Mouse (Mus musculus): ENCODE data around the gene Aoc2. TPM values are rescaled to one million over a fixed set of nuclear protein-coding genes. Genes with fewer than 3 reads are reported as not detected.
"Not testable (repeated sequence)": the region's sequence is repeated elsewhere in the genome, so short reads cannot be mapped to it uniquely, and the experiment has no call there.

Gene Aoc2
- polyA plus RNA-seq, 1 experiment from 2014 or later: 0.55 TPM

DNA sequence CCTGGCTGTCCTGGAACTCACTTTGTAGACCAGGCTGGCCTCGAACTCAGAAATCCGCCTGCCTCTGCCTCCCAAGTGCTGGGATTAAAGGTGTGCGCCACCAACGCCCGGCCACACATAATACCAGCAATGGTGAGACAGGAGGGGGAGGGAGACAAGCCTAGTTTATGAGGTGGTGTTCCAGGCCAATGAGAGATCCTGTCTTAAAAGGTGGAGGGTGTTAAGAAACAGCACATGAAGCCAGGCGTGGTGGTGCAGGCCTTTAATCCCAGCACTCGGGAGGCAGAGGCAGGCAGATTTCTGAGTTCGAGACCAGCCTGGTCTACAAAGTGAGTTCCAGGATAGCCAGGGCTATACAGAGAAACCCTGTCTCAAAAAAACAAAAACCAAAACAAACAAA is 53.3 kb downstream of the Aoc2 start:
- H3K4me3 ChIP-seq (ENCODE audit: control insufficient read depth in 1 of 2, insufficient read depth in 1 of 2, low read depth in 1 of 2, low read length in 2 of 2); H3K36me3 ChIP-seq (ENCODE audit: control insufficient read depth, insufficient read depth, low read length); H3K27me3 ChIP-seq (ENCODE audit: control insufficient read depth, insufficient read depth, low read length); H3K27ac ChIP-seq (replicated peaks in 1 of 2; ENCODE audit: control insufficient read depth in 1 of 2, insufficient read depth in 1 of 2, low read depth in 2 of 2, low read length in 2 of 2); H3K9me3 ChIP-seq (ENCODE audit: control insufficient read depth, low read length); H3K4me2 ChIP-seq (ENCODE audit: low read length); ATAC-seq (ENCODE audit: insufficient number of reproducible peaks, insufficient read depth, low FRiP score, low read depth); H3K9ac ChIP-seq (ENCODE audit: low read length); H3K4me1 ChIP-seq (ENCODE audit: control insufficient read depth in 2 of 2, insufficient read depth in 2 of 2, low read length in 2 of 2): not testable (repeated sequence)
- WGBS: 79% methylated on average over 8 of the region's 8 CpGs

DNA sequence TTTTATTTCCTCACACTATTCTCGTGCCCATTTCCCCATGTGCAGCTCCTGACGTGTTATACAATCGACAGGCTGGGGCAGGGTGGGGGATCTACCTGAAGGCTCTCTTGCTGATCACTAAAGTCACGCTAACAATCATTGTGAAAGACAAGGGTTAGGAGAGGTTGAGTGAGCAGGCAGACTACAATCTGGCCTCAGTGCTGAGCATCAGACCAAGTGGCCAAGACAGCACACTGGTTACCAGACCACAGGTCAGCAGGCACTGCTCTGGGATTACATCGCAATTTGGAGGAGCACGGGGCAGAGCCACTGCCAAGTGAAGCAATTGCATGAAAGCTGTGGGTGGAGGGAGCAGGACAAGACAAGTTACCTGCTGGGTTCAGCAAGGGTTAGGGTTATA is 54.1 kb downstream of the Aoc2 start:
- no peak overlapping the region for H3K27ac ChIP-seq (replicated peaks in 1 of 2; ENCODE audit: control insufficient read depth in 1 of 2, insufficient read depth in 1 of 2, low read depth in 2 of 2, low read length in 2 of 2)
- H3K9me3 ChIP-seq (ENCODE audit: control insufficient read depth, low read length): no peaks in the 10 kb centered on the region
- H3K27me3 ChIP-seq (ENCODE audit: control insufficient read depth, insufficient read depth, low read length): no peaks in the 10 kb centered on the region
- H3K4me2 ChIP-seq (ENCODE audit: low read length): no peak overlapping the region
- H3K4me3 ChIP-seq (ENCODE audit: control insufficient read depth in 1 of 2, insufficient read depth in 1 of 2, low read depth in 1 of 2, low read length in 2 of 2): no peak overlapping the region
- no peak for ATAC-seq (ENCODE audit: insufficient number of reproducible peaks, insufficient read depth, low FRiP score, low read depth)
- H3K9ac ChIP-seq (ENCODE audit: low read length): no peak overlapping the region
- H3K4me1 ChIP-seq (ENCODE audit: control insufficient read depth in 2 of 2, insufficient read depth in 2 of 2, low read length in 2 of 2): no peaks in the 10 kb centered on the region
- WGBS: 73% methylated on average over 6 of the region's 6 CpGs
- H3K36me3 ChIP-seq (ENCODE audit: control insufficient read depth, insufficient read depth, low read length): no peaks in the 10 kb centered on the region

Small RNA genes lying within 50 kb of the gene (microRNA-seq; reads per million reads assigned to microRNA genes)
- not detected for gene Gm25593

Other genes starting within 250 kb of the Aoc2 start
- gene Hsd17b1, start 246.7 kb upstream of the Aoc2 start, polyA plus RNA-seq (2014; fragmentation: Nextera tagmentation; extraction: Ambion mirVana): 0.30 TPM in 1 of 2 replicates, not detected in the other
- gene Coasy, start 242.5 kb upstream of the Aoc2 start, polyA plus RNA-seq (2014; fragmentation: Nextera tagmentation; extraction: Ambion mirVana): 27.4 and 31.4 TPM in 2 replicates
- 32.4 and 35.7 TPM in 2 replicates for gene Mlx, start 237.8 kb upstream of the Aoc2 start, polyA plus RNA-seq (2014; fragmentation: Nextera tagmentation; extraction: Ambion mirVana)
- gene Psmc3ip, start 229.6 kb upstream of the Aoc2 start, polyA plus RNA-seq (2014; fragmentation: Nextera tagmentation; extraction: Ambion mirVana): 22.8 and 22.9 TPM in 2 replicates
- gene Retreg3, start 205.2 kb upstream of the Aoc2 start, polyA plus RNA-seq (2014; fragmentation: Nextera tagmentation; extraction: Ambion mirVana): 6.7 and 8.0 TPM in 2 replicates
- gene Tubg1, start 205.1 kb upstream of the Aoc2 start, polyA plus RNA-seq (2014; fragmentation: Nextera tagmentation; extraction: Ambion mirVana): 63.1 and 68.6 TPM in 2 replicates
- 4.1 and 4.4 TPM in 2 replicates for gene Tubg2, start 169.2 kb upstream of the Aoc2 start, polyA plus RNA-seq (2014; fragmentation: Nextera tagmentation; extraction: Ambion mirVana)
- gene Cntnap1, start 154.5 kb upstream of the Aoc2 start, polyA plus RNA-seq (2014; fragmentation: Nextera tagmentation; extraction: Ambion mirVana): 0.69 and 1.1 TPM in 2 replicates
- gene Plekhh3, start 153.7 kb upstream of the Aoc2 start, polyA plus RNA-seq (2014; fragmentation: Nextera tagmentation; extraction: Ambion mirVana): 11.3 and 12.8 TPM in 2 replicates
- 0.30 TPM in 1 of 2 replicates, not detected in the other for gene Ccr10, start 149.6 kb upstream of the Aoc2 start, polyA plus RNA-seq (2014; fragmentation: Nextera tagmentation; extraction: Ambion mirVana)
- 13.6 and 16.6 TPM in 2 replicates for gene Ezh1, start 98.6 kb upstream of the Aoc2 start, polyA plus RNA-seq (2014; fragmentation: Nextera tagmentation; extraction: Ambion mirVana)
- 272 and 281 TPM in 2 replicates for gene Ramp2, start 79.0 kb upstream of the Aoc2 start, polyA plus RNA-seq (2014; fragmentation: Nextera tagmentation; extraction: Ambion mirVana)
- 111 and 123 TPM in 2 replicates for gene Vps25, start 71.4 kb upstream of the Aoc2 start, polyA plus RNA-seq (2014; fragmentation: Nextera tagmentation; extraction: Ambion mirVana)
- 5.8 and 9.5 TPM in 2 replicates for gene Wnk4, start 64.5 kb upstream of the Aoc2 start, polyA plus RNA-seq (2014; fragmentation: Nextera tagmentation; extraction: Ambion mirVana)
- gene Cntd1, start 46.1 kb upstream of the Aoc2 start, polyA plus RNA-seq (2014; fragmentation: Nextera tagmentation; extraction: Ambion mirVana): 0.51 and 1.1 TPM in 2 replicates
- 188 and 203 TPM in 2 replicates for gene Coa3, start 45.9 kb upstream of the Aoc2 start, polyA plus RNA-seq (2014; fragmentation: Nextera tagmentation; extraction: Ambion mirVana)
- gene Becn1, start 22.8 kb upstream of the Aoc2 start, polyA plus RNA-seq (2014; fragmentation: Nextera tagmentation; extraction: Ambion mirVana): 134 and 149 TPM in 2 replicates
- gene Psme3, start 8.8 kb upstream of the Aoc2 start, polyA plus RNA-seq (2014; fragmentation: Nextera tagmentation; extraction: Ambion mirVana): 62.5 and 66.5 TPM in 2 replicates
- 1.4 and 1.9 TPM in 2 replicates for gene Aoc3, start 5.5 kb downstream of the Aoc2 start, polyA plus RNA-seq (2014; fragmentation: Nextera tagmentation; extraction: Ambion mirVana)
- not detected in 2 replicates for gene G6pc, start 42.5 kb downstream of the Aoc2 start, polyA plus RNA-seq (2014; fragmentation: Nextera tagmentation; extraction: Ambion mirVana)
- gene Aarsd1, start 92.6 kb downstream of the Aoc2 start, polyA plus RNA-seq (2014; fragmentation: Nextera tagmentation; extraction: Ambion mirVana): 42.2 and 45.4 TPM in 2 replicates
- gene Gm27029, start 99.7 kb downstream of the Aoc2 start, polyA plus RNA-seq (2014; fragmentation: Nextera tagmentation; extraction: Ambion mirVana): 10.2 and 17.4 TPM in 2 replicates
- gene Rundc1, start 100.0 kb downstream of the Aoc2 start, polyA plus RNA-seq (2014; fragmentation: Nextera tagmentation; extraction: Ambion mirVana): 10.1 and 10.7 TPM in 2 replicates
- 81.7 and 96.0 TPM in 2 replicates for gene Ptges3l, start 100.3 kb downstream of the Aoc2 start, polyA plus RNA-seq (2014; fragmentation: Nextera tagmentation; extraction: Ambion mirVana)
- gene Rpl27, start 117.2 kb downstream of the Aoc2 start, polyA plus RNA-seq (2014; fragmentation: Nextera tagmentation; extraction: Ambion mirVana): 245 and 260 TPM in 2 replicates
- 17.1 and 17.3 TPM in 2 replicates for gene Ifi35, start 123.3 kb downstream of the Aoc2 start, polyA plus RNA-seq (2014; fragmentation: Nextera tagmentation; extraction: Ambion mirVana)
- gene Rnd2, start 139.9 kb downstream of the Aoc2 start, polyA plus RNA-seq (2014; fragmentation: Nextera tagmentation; extraction: Ambion mirVana): 5.4 and 9.0 TPM in 2 replicates
- gene Vat1, start 141.2 kb downstream of the Aoc2 start, polyA plus RNA-seq (2014; fragmentation: Nextera tagmentation; extraction: Ambion mirVana): 24.7 and 31.6 TPM in 2 replicates
- gene Brca1, start 226.9 kb downstream of the Aoc2 start, polyA plus RNA-seq (2014; fragmentation: Nextera tagmentation; extraction: Ambion mirVana): 7.5 and 8.3 TPM in 2 replicates
- gene Nbr1, start 227.1 kb downstream of the Aoc2 start, polyA plus RNA-seq (2014; fragmentation: Nextera tagmentation; extraction: Ambion mirVana): 62.6 and 70.0 TPM in 2 replicates

Measured in heart, embryonic 14.5 days (tissue).